Mouse (Mus musculus) natural killer cell, adult 2 months (primary cell): ENCODE data around the gene Nfib.

ENCODE experiments used
- DNase-seq, 2 experiments: peaks; one replicate each; pipeline ENCODE4 v3.0.0; 2022; ENCODE audit warnings: low spot score in 2 of 2

Gene Nfib

GRCm38 (mm10) chr4:82540466-82540990 lies 165.0 kb downstream of the Nfib start:
- no peak for DNase-seq

DNA sequence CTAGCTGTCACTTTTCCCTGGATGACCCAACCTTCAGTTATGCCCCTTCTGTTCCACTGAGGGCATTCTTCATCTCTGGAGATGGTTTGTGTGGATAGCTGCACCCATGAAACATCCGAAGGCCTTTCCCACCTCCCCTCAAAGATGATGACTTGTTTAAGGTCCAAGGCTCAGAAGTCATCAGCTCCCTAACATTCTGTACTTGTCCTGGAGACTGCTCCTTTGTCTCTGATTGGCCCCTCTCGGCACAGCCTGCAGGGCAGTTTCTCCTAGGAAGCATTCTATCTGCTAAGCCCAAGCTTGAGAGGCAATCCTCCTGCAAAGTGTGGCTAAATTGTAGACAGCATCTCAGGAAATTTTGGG lies 165.5 kb downstream of the Nfib start:
- DNase-seq: no peak

DNA sequence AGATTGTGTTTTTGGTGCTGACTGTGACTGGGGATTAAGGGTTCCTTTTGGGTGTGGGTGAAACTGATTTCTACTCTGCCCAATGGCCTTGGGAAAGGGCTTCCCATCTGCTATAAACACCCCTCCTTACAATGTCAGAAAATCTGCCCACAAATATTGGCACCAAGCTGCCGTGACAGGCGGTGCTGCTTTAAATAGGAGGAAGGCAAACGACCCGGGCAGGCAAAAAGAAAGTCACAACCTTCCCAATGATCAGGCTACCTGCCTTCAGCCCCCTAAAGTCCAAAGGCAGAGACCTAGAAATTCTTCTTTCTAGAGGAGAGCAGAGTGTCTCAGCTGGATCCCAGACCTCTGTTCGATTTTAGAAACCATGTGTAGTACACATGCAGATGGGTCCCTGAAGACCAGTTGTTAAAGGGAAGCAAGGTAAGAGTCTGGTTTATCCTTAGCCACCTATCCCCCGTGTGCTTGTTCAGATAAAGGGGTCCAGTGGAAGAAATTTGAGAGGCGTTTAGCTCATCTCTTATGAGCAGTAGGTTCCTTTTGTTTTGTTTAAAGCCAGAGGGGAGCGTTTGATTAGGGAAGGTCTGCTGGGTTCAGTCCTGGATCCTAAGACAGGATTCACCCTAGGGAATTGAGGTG lies 166.0 kb downstream of the Nfib start:
- DNase-seq: no peak

GRCm38 (mm10) chr4:82538815-82539214 lies 166.7 kb downstream of the Nfib start:
- DNase-seq: no peak

DNA sequence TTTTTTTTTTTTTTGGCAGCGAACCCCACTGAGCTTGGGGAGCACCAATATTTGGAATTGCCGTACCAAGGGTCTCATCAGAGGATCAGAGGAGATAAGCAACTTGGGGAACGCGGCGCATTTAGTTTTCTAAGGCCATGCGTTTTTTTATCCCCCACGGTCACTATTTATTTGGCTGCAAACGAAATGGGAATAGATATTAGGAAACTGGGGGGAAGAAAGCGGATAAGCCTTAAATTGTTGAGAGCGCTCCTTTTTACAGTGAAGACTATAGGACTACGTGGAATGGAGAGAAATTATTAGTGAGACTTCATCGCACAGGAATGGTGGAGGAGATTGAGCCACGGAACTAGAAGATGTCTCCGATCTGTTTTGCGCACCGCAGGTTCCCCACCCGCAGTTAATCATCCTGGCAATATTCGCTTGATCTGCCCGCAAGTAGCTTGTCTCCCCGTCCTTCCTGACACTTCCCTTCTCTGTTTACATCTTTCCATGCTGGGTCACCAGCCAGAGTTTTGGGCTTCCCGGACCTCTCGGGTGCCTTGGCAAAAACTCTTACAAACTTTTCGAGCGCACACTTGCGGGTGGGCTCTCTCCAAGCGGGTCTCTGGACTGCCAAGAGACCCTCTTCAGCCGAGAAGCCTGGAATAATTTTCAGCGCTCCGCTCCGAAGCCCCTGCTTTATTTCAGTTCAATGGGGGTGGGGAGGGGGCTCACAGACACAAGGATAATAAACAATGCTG lies 167.3 kb downstream of the Nfib start:
- DNase-seq: no peak

DNA sequence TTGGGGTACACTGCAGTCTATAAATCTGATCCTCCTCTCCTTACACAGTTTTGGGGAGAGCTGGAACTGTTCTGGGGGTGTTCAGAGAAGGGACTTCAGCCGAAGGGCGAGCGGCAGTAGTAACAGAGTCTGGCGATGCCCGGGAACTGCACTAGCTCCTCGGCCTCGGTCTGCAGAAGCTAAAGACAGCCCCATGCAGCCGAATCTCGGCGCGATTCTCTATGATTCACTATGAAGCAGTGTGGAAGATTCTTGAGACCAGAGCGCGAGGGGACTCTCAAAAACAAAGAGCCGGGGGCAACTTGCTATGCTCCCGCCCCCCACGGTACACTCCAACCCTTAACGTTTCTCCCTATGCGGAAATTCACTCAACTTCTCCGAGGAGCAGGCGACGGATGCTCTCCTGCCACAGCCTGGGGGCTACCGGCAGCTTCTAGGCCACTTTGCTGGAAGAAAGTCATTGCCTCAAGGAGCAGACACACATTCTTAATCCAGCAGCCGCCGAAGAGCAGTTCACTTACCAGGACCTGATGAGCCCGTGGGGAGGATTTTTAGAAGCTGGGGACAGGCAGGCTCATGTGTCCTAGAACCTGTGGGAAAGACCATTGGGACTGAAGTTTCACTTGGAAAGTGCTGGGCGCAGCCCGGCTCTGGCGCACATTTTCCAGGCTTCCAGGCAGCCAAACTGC lies 168.1 kb downstream of the Nfib start:
- DNase-seq: no peak

GRCm38 (mm10) chr4:82536435-82537278 lies 168.9 kb downstream of the Nfib start:
- DNase-seq: no peak

GRCm38 (mm10) chr4:82535606-82536434 lies 169.7 kb downstream of the Nfib start:
- DNase-seq: no peak

- DNase-seq: no peak
These were observed 172.3 kb downstream of the Nfib start for GRCm38 (mm10) chr4:82533231-82533630.

DNA sequence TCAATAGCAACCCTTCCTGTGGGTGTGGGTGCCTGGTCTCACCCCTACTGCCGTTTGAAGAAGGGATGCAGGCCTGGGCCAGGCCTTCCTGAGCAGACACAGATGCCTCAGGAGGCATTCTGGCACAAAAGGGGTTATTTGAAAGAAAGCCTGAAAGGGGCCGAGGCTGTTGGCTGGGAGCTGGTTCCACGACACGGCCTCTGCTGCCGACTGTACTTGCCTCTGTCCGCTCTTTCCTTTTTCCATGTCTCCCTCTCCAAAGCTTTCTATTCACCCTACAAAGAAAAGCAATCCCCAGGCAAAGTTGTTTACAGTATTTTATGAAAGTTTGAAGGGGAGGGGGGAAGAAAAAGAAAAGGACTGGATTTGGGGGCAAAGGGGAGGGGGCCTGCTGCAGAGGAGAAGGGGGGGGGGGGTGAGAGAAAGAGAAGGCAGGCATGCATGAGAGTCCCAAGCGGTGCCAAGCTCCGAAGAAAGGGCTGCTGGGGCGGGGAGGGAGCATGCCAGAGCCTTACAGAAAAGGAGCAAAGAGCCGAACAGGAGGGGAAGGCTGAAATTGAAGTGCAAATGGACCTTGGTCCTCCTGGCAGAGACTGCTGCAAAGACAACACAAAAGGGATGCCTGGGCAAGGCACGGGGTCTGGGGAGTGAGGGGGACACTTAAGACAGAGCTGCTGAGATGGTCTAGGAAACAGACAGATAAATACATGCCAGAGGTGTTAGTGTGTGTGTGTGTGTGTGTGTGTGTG lies 172.9 kb downstream of the Nfib start:
- DNase-seq: no peak

DNA sequence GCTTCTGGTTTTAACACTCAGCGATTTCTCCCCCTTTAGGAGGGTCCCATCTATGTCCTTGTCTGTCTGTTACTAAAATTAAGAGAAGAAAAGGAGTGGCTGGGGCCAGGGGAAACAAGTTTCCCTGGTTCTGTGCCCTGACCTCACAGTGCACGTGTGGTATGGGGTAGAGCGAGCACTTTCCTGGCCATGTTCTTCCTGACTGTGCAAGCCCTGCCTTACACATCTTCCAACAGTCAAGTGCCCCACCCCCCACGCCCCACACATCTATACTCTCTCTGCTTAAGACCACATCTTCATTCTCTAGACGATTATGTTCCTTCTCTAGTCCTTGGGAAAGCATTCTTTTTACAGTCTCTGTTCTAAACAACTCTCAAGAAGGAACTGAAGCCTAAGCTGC lies 173.6 kb downstream of the Nfib start:
- DNase-seq: no peak

GRCm38 (mm10) chr4:82530875-82531353 lies 174.6 kb downstream of the Nfib start:
- DNase-seq: no peak

GRCm38 (mm10) chr4:82528978-82529377 lies 176.6 kb downstream of the Nfib start:
- DNase-seq: no peak

DNA sequence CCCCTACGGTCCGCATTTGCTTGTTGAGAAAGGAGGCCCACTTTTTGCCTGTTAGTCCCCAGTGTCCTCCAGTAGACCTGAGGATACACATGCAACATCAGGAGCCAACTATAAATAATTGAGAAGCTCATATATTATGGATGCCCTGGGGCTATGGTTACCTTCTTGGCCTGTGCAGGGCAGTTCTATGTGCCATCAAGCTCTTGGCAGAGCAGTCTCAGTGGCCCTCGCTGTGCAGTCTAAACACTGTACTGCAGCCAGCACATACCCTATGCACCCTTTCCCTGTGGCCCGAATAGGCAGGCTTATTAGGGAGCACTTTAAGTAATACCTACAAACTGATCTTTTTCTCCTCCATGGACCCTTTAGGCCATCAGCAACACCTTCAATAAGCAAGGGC lies 185.6 kb downstream of the Nfib start:
- no peak for DNase-seq

DNA sequence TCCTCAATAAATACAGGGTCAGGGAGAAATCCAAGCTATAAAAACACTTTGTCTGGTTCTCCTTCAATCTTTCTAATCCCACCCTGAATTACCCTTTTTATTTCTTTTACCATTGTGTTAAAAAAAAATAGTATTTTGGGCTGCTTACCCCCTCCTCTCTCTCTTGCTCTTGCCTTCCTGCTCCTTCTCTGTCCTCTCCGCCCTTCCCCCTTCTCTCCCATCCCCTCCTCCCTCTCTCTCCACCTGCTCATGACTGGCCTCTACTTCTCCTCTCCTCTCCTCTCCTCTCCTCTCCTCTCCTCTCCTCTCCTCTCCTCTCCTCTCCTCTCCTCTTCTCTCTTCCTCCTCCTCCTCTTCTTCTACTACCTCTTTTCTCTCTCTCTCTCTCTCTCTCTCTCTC lies 187.4 kb downstream of the Nfib start:
- DNase-seq: no peak

- no peak for DNase-seq
These were observed 188.2 kb downstream of the Nfib start for GRCm38 (mm10) chr4:82517311-82517710.

DNA sequence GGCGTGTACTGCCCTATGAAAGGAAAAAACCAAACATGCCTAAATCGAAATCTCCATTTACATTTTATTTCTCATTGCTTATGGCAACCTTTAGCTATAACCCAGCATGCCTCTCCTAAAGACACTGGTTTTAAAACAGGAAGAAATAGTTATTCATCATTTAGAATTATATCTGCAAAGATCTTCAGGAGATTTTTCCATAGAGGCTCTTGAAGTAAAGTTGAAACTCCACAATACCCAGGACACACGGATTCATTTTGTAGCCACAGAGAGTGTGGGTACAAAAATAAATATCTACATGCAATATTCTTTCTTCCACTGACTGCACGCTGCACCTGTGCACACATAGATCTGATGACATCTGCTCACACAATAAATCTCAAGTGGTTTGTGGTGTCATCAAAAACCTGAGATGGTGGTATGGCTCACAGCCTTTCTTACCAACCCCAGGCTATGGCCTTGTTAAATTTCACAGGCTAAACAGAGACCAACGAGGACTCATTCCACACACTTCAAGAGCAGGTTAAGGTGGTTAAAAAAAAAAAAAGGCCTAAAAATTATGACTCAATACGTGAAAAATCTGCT lies 189.2 kb downstream of the Nfib start:
- DNase-seq: no peak

GRCm38 (mm10) chr4:82514921-82515320 lies 190.6 kb downstream of the Nfib start:
- no peak for DNase-seq

- no peak for DNase-seq
These were observed 191.2 kb downstream of the Nfib start for GRCm38 (mm10) chr4:82514373-82514772.

- no peak for DNase-seq
These were observed 192.2 kb downstream of the Nfib start for GRCm38 (mm10) chr4:82513426-82513750.
